Mouse (Mus musculus) layer of hippocampus, postnatal 36 days (tissue): ENCODE measurements around the gene Dr1. TPM values are rescaled to one million over a fixed set of nuclear protein-coding genes. Genes with fewer than 3 reads are reported as not detected.
"Not testable (repeated sequence)": the region's sequence is repeated elsewhere in the genome, so short reads cannot be mapped to it uniquely, and the experiment has no call there.

Source experiments
- DNase-seq, 2 experiments: peaks; one replicate each; pipeline ENCODE4 v3.0.0; 2022
- total RNA-seq, 2 experiments: library from RNA; stranded (reverse); gene quantifications; 2 replicates each; pipeline ENCODE4 v1.2.3; 2021

Dr1 gene
- total RNA-seq = 10 to 100 TPM; 45.2 to 47.5 TPM

- peak; percentile 86 for DNase-seq
Measured at GRCm38 (mm10) chr5:108268127-108269062, at the start of gene Dr1. Dr1 (plus strand) TSS chr5:108268897.

GRCm38 (mm10) chr5:108224077-108224476 is 44.6 kb upstream of the Dr1 start:
- DNase-seq = no peak

GRCm38 (mm10) chr5:108226159-108226558 is 42.5 kb upstream of the Dr1 start:
- no peak for DNase-seq

DNA sequence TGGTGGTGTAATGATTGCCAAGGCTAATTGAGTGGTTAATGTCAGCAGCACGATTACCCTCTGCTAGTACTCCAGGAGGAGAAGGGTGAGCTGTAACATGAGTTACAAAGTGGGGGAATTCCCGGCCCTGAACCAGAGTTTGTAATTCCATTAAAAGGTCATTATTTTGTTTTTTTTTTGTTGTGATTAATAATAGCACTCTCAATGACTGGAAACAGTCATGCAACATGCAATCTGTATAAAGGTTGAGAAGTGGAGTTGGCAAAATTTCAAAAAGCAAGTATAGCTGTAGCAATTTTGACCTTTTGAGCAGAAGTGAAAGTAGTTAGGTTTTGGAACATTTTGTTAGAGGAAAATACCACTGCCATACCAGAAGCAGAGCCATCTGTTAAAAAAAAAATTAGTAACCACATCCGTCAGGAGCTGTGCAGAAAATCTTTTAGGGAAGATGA is 22.4 kb upstream of the Dr1 start:
- no peak for DNase-seq

DNA sequence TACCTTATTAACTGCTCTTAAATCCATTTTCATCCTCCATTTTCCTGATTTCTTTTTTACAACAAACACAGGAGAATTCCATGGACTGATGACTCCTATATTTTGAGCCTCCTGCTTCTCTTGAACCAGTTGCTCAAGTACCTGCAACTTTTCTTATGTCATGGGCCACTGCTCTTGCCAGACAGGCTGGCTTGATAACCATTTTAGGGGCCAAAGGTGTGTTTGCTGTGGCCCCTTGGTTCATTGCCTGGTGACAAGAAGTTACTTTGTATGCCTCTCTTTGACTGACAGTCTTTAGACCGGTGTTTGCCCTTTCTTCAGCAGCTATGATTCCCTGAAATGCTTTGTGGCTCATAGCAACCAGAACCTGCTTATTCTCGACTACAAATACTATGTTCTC is 18.7 kb upstream of the Dr1 start:
- DNase-seq = no peak

DNA sequence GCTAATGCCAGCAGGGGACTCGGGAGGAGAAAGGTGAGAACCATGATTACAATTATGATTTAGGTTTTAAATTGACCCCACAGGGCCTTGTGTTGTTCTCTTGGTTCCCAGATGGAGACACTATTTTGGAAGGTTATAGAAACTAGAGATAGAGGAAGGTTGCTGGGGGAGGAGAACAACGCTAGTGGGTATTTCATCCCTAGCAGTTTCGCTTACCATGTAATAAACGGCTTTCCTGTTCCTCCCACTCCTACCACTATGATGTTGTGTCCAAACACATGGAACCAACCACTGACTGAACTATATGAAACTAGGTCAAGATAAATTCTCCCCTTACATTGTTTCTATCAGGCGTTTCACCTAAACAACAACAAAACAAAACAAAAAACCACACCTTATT is 13.4 kb upstream of the Dr1 start:
- no peak for DNase-seq

- peak; percentile 39 to 42 for DNase-seq
Measured at GRCm38 (mm10) chr5:108262722-108263121, 6.0 kb upstream of the Dr1 start.

- not testable (repeated sequence) for DNase-seq
Measured at GRCm38 (mm10) chr5:108263785-108264184, 4.9 kb upstream of the Dr1 start.

GRCm38 (mm10) chr5:108266990-108267389 is 1.7 kb upstream of the Dr1 start:
- DNase-seq = no peak

- DNase-seq = peak in 1 of 2 experiments; percentile 20
Measured at GRCm38 (mm10) chr5:108269063-108269810, 540 bp downstream of the Dr1 start.

GRCm38 (mm10) chr5:108269811-108270151 is 1.1 kb downstream of the Dr1 start:
- no peak for DNase-seq

DNA sequence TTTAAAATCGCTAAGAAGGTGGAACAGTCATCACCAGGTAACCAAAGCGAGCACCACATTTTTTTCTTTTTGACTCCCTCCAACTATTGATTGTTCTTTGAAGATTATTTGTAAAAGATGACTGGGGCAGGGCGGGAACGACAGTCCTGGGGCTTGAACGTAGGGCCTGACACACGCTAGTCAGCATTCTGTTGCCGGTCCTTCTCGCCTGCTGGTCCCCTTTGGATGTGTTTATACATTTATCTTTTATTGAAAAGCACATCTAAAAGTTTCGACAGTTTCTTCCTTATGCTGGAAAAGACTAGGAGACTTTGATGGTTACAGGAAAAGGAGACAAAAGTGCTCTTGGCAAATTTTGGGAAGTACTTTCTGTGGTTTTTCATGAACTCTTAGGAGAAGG is 1.7 kb downstream of the Dr1 start:
- no peak for DNase-seq

- not testable (repeated sequence) for DNase-seq
Measured at GRCm38 (mm10) chr5:108271345-108271744, 2.6 kb downstream of the Dr1 start.

GRCm38 (mm10) chr5:108286957-108287356 is 18.3 kb downstream of the Dr1 start:
- DNase-seq = no peak

- no peak for DNase-seq
Measured at GRCm38 (mm10) chr5:108301567-108301966, 32.9 kb downstream of the Dr1 start.

GRCm38 (mm10) chr5:108312224-108313064 is 43.7 kb downstream of the Dr1 start, which contains the start of gene Pigg:
Pigg (plus strand) TSS chr5:108312609.
- DNase-seq = peak; percentile 96

GRCm38 (mm10) chr5:108313065-108313860 is 44.6 kb downstream of the Dr1 start:
- DNase-seq = no peak
